Mouse (Mus musculus): ENCODE measurements at regions not wholly inside any gene's neighbourhood (a gene's known extent, or its start where the extent isn't known, plus 50 kb on each side); places are given as distances from the start of the nearest gene placed in this dataset.

DNA sequence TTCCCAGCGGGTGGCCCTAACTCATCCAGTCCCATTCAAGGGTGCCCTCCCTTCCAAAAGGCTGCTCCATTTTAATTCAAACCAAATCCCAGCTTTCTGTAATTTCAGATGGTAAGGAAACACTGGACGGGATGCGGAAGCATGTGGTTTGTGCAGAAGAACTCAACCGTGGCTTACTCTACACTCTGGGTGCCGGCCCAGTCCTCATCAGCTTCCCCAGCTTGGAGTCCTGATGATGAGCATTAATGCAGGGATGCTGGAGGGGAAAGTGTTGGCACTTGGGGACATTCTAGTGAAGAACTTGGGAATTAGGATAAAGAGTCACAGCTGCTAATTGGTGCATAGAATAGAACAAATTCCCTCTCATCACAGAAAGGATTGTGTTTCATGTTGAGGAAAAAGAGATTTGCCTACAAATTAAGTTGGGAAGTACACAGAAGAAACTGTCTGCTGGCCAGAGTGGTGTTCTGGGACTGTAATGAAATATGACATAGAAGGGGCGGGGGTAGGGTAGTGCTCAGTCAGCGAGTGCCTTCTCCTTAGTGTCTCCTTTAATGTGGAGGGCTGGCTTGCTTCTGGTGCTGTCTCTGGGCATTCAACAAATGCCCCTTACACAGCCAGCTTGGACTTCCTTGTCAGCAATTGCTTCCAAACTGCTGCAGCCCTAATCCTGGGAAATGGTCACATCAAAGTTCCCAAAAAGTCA lies 285.0 kb upstream of the Bmper start:
- DNase-seq (ENCODE audit: low read depth), result no peak

DNA sequence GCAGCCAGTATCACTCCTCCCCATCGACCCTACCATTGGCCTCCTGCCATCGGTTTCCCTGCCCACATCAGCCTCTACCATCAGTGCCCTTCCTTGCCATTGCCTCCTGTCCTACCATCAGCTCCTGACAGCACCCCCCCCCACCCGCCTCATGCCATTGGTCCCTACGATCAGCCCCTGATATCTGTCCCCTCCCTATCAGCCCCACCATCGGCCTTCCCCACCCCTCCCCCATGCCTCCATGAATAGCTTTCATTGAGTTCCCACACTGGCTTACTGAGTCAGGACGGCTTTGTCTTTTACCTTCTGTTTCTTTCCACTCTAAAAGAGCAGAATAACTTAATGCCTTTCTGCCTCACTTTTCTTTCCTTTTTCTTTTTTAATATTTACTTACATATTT lies 277.9 kb upstream of the Bmper start:
- DNase-seq (ENCODE audit: low read depth), result no peak

DNA sequence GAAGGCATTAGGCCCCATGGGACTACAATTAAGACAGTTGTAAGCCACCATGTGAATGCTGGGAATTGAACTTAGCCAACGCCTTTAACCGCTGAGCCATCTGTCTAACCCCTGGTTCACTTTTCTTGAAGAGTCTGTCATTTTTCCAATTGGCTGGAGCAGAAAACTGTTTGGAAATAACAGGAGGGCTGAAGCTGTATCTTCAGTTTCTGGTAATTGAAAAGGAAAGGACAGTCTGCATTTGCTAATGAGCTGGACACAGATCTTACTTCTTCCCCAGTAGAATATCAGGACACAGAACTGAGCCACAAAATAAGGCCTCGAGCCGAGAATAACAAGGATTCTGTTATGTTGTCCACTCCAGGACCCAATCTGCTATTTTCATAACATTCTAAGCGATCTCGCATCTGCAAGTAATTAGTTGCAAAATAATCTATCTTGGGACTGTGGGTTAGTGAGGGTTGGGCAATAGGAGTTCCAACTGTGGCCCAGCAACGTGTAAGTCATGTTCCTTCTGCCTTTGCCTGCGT lies 277.4 kb upstream of the Bmper start:
- peak; percentile 65 for DNase-seq (ENCODE audit: low read depth)

DNA sequence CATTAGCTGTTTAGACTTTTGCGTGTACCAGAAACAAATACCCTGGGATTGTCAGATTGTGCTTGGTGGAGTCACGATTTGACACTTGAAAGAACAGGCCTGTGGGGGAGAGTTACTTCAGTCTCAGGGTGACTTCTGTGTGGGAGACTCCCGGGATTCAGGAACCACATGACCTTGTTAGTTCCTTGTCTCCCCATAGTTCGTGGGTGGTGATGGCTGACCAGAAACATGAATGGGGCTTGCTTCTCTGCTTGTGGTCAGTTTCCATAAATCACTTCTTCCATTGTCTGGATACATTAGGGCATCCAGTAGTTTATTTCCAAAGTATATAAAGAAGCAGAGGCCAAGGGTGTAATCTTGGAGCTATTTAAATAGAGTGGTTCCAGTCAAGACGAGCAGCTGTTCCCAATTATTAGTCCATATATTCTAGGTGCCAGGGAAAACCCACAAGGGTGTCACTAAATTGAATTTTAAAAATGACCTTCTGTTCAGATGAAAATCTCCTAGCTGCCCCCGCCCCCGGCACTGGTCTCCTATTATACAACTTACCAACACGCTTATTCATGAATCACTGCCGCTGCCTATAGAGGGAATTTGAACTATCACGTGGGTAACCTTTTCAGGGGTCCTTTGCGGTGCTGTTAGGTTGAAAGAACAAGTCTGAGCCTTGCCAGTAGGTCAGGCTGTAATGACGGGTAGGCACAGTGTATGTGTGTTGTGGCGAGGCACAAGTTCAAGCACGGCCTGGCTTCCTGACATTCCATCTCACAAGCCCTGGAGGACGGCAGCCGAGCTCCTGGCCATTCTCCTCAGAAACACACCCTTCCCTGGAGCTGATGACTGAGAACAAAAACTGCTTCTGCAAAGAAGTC lies 270.1 kb upstream of the Bmper start:
- peak; percentile 70 for DNase-seq (ENCODE audit: low read depth)

DNA sequence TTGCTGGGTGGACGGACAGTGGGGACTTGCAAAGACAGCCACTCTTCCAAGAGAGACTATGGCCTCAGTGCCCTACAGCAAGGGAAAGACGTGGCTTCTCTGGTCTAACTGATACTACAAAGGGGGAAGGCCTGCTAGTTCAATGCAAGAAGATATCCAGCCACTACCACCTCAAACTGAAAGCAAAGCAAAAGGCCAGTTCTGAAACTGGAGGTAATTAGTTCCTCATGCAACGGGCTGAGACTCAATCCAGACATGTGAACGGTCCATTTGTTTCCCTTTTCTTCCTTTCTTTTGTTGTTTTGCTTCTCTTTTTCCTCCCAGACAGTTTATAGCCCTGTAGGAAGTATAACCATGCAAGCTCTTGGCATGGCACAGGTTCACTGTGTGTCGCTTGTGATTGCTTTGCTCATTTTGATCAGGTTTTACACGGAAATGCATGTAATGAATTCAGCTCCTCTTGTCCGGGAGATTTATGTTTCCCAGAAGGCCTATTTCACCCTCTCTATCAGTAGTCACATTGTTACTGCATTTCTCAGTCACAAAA lies 260.5 kb upstream of the Bmper start:
- no peak for DNase-seq (ENCODE audit: low read depth)

DNA sequence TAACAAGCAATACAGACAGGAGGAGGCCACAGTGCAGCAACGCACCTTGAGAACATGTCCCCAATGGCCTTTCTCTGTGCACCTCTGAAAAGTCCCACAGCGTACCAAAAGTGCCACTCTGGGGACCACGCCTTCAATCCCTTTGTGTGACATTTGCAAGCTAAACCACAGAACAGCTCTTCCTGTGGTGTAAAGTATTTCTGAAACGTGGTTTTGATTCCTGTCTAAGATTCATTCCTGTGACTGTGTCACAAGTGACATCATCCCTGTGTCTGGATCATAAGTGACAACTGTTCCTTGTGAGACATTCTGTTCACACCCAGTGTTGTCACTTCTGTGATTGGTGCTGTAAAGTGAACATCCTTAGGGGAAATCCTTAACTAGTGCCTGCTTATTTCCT lies 251.6 kb upstream of the Bmper start:
- DNase-seq (ENCODE audit: low read depth), result no peak

DNA sequence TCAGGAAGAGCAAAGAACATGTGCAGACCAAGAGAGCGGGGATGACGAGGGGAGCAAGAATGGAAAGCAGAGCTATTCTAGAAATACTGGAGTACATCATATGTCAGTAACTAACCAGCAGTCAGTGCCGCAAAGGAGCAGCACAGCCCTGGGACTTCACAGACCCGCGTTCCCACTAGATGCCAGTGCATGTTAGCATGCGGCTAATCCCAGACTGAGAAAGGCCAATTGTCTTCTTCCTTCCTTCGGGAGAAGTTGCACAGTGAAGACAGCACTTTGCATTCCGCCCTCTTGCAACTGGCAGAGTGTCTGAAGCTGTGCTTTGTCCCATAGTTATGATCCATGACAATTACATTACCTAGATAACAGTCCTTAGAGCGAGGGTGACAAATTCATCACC lies 246.1 kb upstream of the Bmper start:
- no peak for DNase-seq (ENCODE audit: low read depth)

DNA sequence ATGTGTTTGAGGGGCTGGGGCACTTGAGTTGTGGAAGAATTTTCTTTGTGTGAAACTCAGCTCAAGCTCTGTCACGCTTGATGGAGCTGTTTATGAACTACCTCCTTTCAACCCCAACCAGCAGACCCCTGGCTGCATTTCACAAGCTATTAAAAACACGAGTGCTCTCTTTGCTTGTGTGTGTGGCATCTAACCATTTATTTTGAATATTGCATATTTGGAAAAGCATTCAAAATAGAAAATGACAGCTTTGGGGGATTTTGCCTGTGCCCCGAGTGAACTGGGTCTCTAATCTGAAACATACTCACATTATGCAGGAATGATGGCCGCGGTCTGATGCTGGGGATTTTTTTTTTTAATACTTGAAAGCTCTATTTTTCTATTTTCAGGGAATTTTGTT lies 243.2 kb upstream of the Bmper start:
- no peak for DNase-seq (ENCODE audit: low read depth)

DNA sequence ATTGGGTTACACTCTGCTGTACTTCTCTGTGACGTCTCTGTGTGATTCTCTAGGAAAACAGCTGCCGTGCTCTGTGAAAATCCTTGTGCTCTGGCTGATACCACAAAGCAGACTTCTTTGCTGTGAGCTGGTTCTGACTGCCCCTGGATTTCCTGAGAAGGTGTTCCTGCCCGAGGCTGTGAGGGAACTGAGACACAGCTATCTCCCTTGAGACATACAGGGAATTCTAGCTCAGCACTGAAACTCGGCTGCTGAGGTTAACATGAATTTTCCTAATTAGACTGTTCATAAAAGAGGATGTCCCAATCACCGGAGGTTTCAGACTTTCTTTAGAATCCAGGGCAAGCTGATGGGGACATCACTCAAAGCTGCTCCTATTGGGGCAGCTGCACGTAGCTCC lies 233.4 kb upstream of the Bmper start:
- no peak for DNase-seq (ENCODE audit: low read depth)

DNA sequence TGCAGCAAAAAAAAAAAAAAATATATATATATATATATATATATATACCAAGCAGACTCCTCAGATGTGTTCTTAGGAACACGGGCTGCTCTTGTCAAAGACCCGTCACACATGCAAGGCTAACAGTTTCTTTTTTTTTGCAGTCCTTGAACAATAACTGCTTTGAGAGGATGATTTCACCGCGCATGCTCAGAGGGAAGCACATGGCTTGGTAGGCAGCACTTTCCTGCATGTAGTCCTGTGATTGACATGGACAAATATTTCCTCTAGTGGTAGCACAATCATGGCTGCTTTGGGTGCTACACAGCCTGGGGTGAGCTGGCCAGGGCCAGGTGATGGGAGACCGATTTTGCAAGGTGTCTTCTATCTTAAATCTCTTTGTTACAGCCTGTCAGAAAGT lies 229.3 kb upstream of the Bmper start:
- DNase-seq (ENCODE audit: low read depth), result no peak

DNA sequence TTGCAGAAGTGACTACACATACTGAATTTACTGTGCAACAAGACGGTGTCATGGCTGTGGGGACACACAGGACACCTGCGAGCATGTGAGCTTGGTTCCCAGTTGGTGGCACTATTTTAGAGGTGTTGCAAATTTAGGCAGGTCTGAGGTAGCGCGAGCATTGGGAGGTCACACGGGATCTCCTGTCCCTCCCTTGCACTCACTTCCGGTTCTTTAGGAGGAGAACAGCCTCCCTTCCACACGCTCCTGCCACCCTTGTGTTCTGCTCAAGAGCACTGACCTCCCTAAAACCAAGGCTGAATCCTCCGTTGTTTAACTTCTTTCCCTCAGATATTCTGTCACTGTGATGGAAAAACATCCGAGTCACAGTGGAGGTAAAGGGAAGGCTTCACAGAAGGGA lies 227.3 kb upstream of the Bmper start:
- no peak for DNase-seq (ENCODE audit: low read depth)

DNA sequence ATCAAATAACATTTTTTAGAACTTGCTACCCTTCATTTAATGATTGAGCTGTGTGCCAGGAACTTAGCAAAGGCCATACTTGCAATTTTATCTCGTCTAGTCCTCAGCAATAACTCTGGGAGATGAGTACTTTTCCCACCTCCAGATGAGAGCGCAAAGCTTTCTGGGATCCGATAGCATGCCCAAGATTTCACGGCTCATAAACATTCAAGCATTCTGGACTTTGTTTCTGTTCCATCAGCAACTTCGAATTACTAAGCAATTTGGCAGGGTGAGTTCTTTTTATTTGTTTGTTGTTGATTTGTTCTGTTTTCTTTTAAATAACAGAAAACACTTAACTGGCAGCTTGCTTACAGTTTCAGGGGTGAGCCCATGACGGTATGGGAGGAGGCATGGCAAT lies 224.6 kb upstream of the Bmper start:
- DNase-seq (ENCODE audit: low read depth), result no peak

DNA sequence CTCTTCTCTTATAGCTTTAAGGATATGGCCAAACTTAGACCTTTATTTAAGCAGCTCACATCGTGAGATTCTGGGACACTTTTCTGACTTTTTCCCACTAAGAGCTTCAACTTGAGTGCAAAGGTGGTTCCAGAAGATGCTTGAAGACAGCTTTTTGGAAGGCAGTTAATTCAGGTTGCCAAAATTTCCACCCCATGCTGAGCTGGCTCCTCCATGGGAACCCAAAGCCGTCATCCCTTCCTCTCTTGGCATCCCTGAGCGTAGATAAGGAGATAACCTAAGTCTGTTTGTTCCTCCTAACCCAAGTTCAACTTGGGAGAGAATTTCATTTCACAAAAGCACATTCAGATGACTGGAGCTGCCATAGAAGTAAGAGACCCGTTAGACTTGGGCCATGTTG lies 223.7 kb upstream of the Bmper start:
- DNase-seq (ENCODE audit: low read depth), result peak; percentile 87

DNA sequence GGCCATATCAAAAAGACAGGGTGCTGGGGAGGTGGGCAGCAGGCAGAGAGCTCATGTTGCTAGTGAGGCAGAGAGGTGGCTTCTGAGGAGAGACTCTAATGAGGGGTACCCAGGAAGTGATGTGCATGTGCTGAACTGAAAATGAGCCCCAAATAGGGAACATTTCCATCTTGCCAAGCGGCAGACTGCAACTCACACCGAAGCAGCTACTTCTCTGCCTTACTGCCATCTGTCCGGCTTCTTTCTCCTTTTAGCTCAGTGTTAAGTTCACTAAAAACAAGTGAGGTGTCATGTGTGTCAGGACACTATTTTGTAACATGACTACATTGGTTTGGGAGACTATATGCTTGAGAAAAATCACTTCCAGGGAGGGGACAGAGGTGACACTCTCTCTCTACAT lies 222.7 kb upstream of the Bmper start:
- no peak for DNase-seq (ENCODE audit: low read depth)

DNA sequence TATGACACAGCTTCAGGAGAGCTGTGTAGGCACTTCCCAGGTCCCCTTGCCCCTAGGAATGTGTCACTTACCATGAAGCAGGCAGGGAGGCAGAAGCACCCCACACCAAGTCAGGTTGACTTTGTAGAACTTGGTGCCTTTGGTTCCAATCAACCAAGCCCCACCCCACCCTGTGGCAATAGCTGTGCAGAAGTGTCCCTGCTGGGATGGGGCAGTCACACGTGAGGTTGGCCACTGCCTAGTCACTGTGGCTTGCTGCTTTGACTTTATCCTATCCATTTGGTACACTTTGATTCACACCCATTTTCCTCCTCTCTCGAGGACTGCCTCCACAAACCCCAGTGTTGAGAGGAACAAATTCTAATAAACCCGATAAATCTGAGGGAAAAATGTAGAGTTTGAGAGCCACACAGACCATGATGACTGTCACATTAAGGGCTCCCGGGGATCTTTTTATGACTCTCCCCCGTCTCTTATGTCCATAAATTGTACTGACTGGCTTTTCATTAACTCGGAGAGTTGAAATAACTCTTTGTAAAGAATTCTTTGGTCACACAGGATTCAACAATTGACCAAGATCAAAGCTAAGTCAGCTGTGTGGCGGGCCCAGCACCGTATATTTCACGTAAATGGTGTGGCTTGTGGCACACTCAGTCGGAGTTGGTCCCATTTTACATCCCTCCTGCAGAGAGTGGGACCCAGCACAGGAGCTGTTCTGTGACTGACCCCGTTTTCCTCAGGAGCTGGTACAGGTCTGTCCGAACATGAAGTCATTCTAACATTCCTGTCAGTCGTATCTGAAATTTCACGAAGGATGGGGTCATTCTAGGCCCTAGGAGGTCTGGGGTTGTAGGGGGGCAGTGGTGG lies 219.4 kb upstream of the Bmper start:
- no peak for DNase-seq (ENCODE audit: low read depth)

DNA sequence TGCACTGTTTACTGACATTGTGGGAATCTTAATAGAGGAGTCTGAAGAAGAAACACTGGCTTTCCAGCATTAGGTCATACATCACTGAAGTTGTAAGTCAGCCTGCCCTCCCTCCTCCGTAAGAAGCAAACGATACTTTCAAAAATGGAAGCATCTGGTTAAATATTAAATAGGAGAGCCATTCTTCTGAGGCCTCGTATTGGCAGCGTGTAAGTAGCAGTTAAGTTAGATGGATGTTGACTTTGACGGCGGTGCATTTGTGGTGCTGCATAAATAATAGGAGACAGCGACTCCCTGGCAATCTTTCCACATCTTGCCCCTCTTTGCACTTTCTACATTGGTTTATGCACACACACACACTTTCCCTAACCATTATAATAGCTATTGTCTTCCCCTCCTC lies 217.9 kb upstream of the Bmper start:
- no peak for DNase-seq (ENCODE audit: low read depth)

DNA sequence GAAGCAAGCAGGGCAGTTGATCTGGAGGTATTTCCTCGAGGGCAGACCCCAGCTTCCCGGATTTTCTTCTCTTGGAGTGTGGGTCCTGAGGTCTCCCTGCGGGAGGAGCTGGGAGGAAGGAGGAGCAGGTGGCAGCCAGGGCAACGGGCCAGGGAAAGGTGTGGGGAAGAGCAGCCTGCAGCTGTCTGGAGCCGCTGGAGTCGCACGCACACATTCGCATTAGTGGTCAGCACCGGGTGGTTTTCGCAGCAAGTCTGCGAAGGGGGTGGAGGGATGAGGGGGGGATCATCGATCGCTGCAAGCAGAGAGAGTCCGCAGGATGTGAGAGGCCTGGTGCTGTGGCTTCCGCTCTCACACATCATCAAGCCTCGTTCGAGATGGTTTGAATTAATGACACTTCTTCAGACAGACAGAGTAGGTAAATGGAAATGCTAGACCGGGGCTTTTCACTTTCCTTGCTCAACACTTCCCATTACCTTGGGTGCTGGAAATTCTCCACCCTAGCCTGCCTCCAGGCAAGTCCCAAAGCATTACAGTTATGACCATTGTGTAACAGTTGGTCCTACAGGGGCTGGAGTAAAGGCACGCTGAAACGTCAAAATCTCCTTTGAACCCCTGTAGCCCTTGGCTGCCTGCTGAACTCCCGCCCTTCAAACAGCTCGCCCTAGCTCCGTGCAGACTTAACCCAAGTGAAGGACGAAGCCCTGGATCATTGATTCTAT lies 213.3 kb upstream of the Bmper start:
- DNase-seq (ENCODE audit: low read depth), result no peak

DNA sequence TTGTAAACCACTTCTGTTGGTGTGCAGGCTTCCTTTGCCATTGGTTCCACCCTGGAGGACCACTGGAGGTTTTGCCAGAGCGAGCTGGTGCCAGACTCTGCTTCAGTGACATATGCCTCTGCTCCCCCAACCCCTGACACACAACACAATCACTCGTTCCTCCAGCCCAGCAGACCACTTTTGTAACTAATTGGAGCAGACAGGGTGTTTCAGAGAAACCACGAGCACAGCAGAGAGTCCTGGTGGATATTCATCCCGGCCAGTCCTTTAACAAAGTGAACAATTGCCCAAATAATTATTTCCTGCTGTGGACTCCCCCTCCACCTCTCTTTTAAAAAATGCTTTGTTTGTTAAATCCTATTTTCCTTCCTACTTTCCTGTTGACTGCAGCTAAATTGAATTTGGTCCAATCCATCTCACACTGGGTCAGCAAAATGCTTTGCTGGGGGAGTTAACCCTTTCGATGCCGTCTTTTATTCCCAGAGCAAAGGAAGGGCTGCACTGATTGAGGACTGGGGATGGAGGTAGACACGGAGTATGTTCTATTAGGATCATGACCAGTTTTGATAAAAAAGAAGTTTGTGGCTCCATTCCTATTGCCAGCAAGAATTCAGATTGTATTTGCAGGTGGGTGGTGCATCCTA lies 211.4 kb upstream of the Bmper start:
- DNase-seq (ENCODE audit: low read depth), result no peak

DNA sequence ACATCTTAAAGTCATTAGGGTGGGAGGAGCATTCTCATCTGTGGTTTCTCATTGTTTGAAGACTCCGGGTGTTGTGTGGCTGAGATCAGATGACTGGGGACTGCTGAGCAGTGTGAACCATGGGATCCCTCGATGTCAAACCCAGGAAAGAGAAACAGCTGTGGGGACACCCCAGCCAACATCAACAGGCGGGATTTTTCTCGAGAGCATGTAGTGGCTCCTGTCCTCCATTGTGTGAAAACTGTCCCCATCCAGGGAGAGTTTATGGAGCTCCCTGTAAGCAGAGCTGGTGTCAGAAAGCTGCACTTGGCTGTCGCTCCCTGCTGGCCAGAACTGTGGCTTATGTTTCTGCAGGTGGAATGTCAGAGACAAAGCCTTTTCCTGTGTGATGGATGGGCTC lies 210.7 kb upstream of the Bmper start:
- DNase-seq (ENCODE audit: low read depth), result no peak

DNA sequence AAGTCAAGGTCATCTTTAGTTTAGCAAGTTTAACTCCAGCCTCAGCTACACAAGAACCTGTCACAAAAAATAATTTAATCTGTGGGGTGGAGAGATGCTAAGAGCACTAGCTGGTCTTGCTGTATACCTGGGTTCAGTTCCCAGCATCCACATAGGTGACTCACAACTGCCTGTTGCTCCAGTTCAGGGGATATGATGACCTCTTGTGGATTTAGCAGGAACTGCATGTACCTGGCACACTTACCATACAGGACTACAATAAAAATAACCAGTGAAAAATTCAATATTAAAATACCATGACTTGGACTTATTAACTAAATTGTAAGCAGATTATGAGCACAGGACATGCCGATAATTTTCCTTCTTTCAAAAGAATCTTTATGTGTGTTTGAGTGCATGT lies 206.1 kb upstream of the Bmper start:
- no peak for DNase-seq (ENCODE audit: low read depth)

DNA sequence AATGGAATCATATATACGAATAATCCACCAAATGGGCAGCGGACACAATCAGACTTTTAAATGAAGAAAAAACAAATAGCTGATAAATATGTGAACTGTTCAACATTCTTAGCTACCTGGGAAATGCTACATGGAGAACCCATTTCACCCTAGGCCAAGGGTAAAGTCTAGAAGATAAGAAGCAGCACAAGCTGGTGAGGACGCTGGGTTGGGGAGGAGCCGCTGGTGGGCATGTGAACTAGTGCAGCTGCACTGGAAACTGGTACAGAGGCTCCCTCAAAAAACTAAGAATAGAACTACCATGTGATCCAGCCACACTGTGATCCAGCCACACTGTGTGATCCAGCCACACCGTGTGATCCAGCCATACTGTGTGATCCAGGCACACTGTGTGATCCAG lies 198.8 kb upstream of the Bmper start:
- DNase-seq (ENCODE audit: low read depth), result no peak

Measured in fibroblast of lung, adult 2 months (primary cell).